Mouse (Mus musculus): ENCODE results near the gene Tmem179b. TPM values are rescaled to one million over a fixed set of nuclear protein-coding genes. Genes with fewer than 3 reads are reported as not detected.

Tmem179b gene
- total and polyA plus RNA-seq, 2 experiments from 2014 or later, result 46.7 to 83.7 TPM

- TF ChIP-seq CTCF (IDR thresholded peaks at IDR 0.05; ENCODE audit: low read depth) (no peak), EP300 (IDR thresholded peaks at IDR 0.05; ENCODE audit: low read depth) (no peak)
- WGBS, result 49% methylated on average over 6 of the region's 6 CpGs
- no peaks in the 10 kb centered on the region for H3K9me3 ChIP-seq (replicated peaks; ENCODE audit: control insufficient read depth, low read length)
- DNase-seq (ENCODE audit: low spot score) (no peak), ATAC-seq (ENCODE audit: insufficient read depth, low read depth) (no peak)
- peak overlapping the region; percentile 98 for H3K27ac ChIP-seq (ENCODE audit: low read depth)
- H3K4me2 ChIP-seq (ENCODE audit: low read depth, low read length), result peak overlapping the region; percentile 99
- no peaks in the 10 kb centered on the region for H3K27me3 ChIP-seq (ENCODE audit: control insufficient read depth, insufficient read depth, low read length)
- H3K9ac ChIP-seq (replicated peaks; ENCODE audit: low read depth, low read length), result peak overlapping the region; percentile 96
- peaks cover 25% of the 10 kb centered on the region for H3K36me3 ChIP-seq (replicated peaks; ENCODE audit: control insufficient read depth, insufficient read depth, low read length)
- H3K4me1 ChIP-seq (ENCODE audit: control insufficient read depth, insufficient read depth), result peaks cover 20% of the 10 kb centered on the region
- peak overlapping the region; percentile 75 for H3K4me3 ChIP-seq (ENCODE audit: low read depth, low read length)
Measured at GRCm38 (mm10) chr19:8773409-8773808, 858 bp downstream of the Tmem179b start.

- no peak for ATAC-seq (ENCODE audit: insufficient read depth, low read depth)
- 56% methylated on average over 5 of the region's 5 CpGs for WGBS
- peaks cover 29% of the 10 kb centered on the region for H3K36me3 ChIP-seq (replicated peaks; ENCODE audit: control insufficient read depth, insufficient read depth, low read length)
Measured at GRCm38 (mm10) chr19:8772996-8773395, 1.3 kb downstream of the Tmem179b start.

GRCm38 (mm10) chr19:8770567-8771270 lies 3.5 kb downstream of the Tmem179b start, which contains the start of gene Tmem223:
Gene Tmem223, plus strand, starts transcription at chr19:8770996.
- 27% methylated on average over 29 of the region's 29 CpGs for whole genome bisulfite sequencing
- TF ChIP-seq EP300 (IDR thresholded peaks at IDR 0.05; ENCODE audit: low read depth) (peak; percentile 69), CTCF (IDR thresholded peaks at IDR 0.05; ENCODE audit: low read depth) (no peak)
- peak; percentile 56 for ATAC-seq (ENCODE audit: insufficient read depth, low read depth)
- Histone ChIP-seq H3K27me3 (ENCODE audit: control insufficient read depth, insufficient read depth, low read length) (no peaks in the 10 kb centered on the region), H3K9ac (replicated peaks; ENCODE audit: low read depth, low read length) (peak within 1 kb of the TSS; percentile 80), H3K4me2 (ENCODE audit: low read depth, low read length) (peak within 1 kb of the TSS; percentile 79), H3K4me1 (ENCODE audit: control insufficient read depth, insufficient read depth) (peaks cover 20% of the 10 kb centered on the region), H3K36me3 (replicated peaks; ENCODE audit: control insufficient read depth, insufficient read depth, low read length) (peaks cover 52% of the 10 kb centered on the region), H3K27ac (ENCODE audit: low read depth) (peak within 1 kb of the TSS; percentile 88), H3K4me3 (ENCODE audit: low read depth, low read length) (peak within 1 kb of the TSS; percentile 83), H3K9me3 (replicated peaks; ENCODE audit: control insufficient read depth, low read length) (no peaks in the 10 kb centered on the region)
- DNase-seq (ENCODE audit: low spot score), result peak; percentile 68

More at GRCm38 (mm10) chr19:8772996-8773395, 1.3 kb downstream of the Tmem179b start:
- no peaks in the 10 kb centered on the region for H3K27me3 ChIP-seq (ENCODE audit: control insufficient read depth, insufficient read depth, low read length)
- peak overlapping the region; percentile 99; the same call in 1 of the 2 replicates for H3K4me2 ChIP-seq (ENCODE audit: low read depth, low read length)
- no peak for TF ChIP-seq EP300 (IDR thresholded peaks at IDR 0.05; ENCODE audit: low read depth)
- TF ChIP-seq CTCF (IDR thresholded peaks at IDR 0.05; ENCODE audit: low read depth), result no peak
- no peak for DNase-seq (ENCODE audit: low spot score)
- H3K4me3 ChIP-seq (ENCODE audit: low read depth, low read length), result 0 out of 2 replicates have a peak overlapping the region, but pooled peaks have one; percentile 75
- no peaks in the 10 kb centered on the region for H3K9me3 ChIP-seq (replicated peaks; ENCODE audit: control insufficient read depth, low read length)
- H3K27ac ChIP-seq (ENCODE audit: low read depth), result peak overlapping the region; percentile 98; the same call in 1 of the 2 replicates
- peaks cover 20% of the 10 kb centered on the region for H3K4me1 ChIP-seq (ENCODE audit: control insufficient read depth, insufficient read depth)
- H3K9ac ChIP-seq (replicated peaks; ENCODE audit: low read depth, low read length), result no peak overlapping the region

- H3K36me3 ChIP-seq (replicated peaks; ENCODE audit: control insufficient read depth, insufficient read depth, low read length), result peaks cover 79% of the 10 kb centered on the region
- no peak overlapping the region for H3K27ac ChIP-seq (ENCODE audit: low read depth)
- WGBS, result 98% methylated on average over 9 of the region's 9 CpGs
- DNase-seq (ENCODE audit: low spot score) (no peak), ATAC-seq (ENCODE audit: insufficient read depth, low read depth) (no peak)
- H3K4me2 ChIP-seq (ENCODE audit: low read depth, low read length), result no peak overlapping the region
- no peak overlapping the region for H3K9ac ChIP-seq (replicated peaks; ENCODE audit: low read depth, low read length)
- no peaks in the 10 kb centered on the region; the same call in 1 of the 2 replicates for H3K9me3 ChIP-seq (replicated peaks; ENCODE audit: control insufficient read depth, low read length)
- 0 out of 2 replicates have a peak, but pooled peaks cover 5% of the 10 kb centered on the region for H3K4me1 ChIP-seq (ENCODE audit: control insufficient read depth, insufficient read depth)
- TF ChIP-seq CTCF (IDR thresholded peaks at IDR 0.05; ENCODE audit: low read depth) (no peak), EP300 (IDR thresholded peaks at IDR 0.05; ENCODE audit: low read depth) (no peak)
- no peak overlapping the region for H3K4me3 ChIP-seq (ENCODE audit: low read depth, low read length)
- no peaks in the 10 kb centered on the region for H3K27me3 ChIP-seq (ENCODE audit: control insufficient read depth, insufficient read depth, low read length)
Measured at GRCm38 (mm10) chr19:8765562-8765961, 8.7 kb downstream of the Tmem179b start.

- Histone ChIP-seq H3K4me2 (ENCODE audit: low read depth, low read length) (no peak overlapping the region), H3K4me1 (ENCODE audit: control insufficient read depth, insufficient read depth) (0 out of 2 replicates have a peak, but pooled peaks cover 6% of the 10 kb centered on the region), H3K9me3 (replicated peaks; ENCODE audit: control insufficient read depth, low read length) (no peaks in the 10 kb centered on the region; the same call in 1 of the 2 replicates), H3K27ac (ENCODE audit: low read depth) (no peak overlapping the region), H3K4me3 (ENCODE audit: low read depth, low read length) (no peak overlapping the region), H3K36me3 (replicated peaks; ENCODE audit: control insufficient read depth, insufficient read depth, low read length) (peaks cover 63% of the 10 kb centered on the region), H3K27me3 (ENCODE audit: control insufficient read depth, insufficient read depth, low read length) (no peaks in the 10 kb centered on the region), H3K9ac (replicated peaks; ENCODE audit: low read depth, low read length) (no peak overlapping the region)
- TF ChIP-seq EP300 (IDR thresholded peaks at IDR 0.05; ENCODE audit: low read depth), result no peak
- TF ChIP-seq CTCF (IDR thresholded peaks at IDR 0.05; ENCODE audit: low read depth), result no peak
- DNase-seq (ENCODE audit: low spot score), result no peak
- ATAC-seq (ENCODE audit: insufficient read depth, low read depth), result no peak
- 60% methylated on average over 4 of the region's 4 CpGs for WGBS
Measured at GRCm38 (mm10) chr19:8763276-8763675, 11.0 kb downstream of the Tmem179b start.

All from heart, postnatal 0 days (tissue).